Mouse (Mus musculus): ENCODE measurements around the gene Acyp1. TPM values are rescaled to one million over a fixed set of nuclear protein-coding genes. Genes with fewer than 3 reads are reported as not detected.
A peak's percentile ranks its signal among the peaks of the same experiment; 100 is the strongest.

Gene Acyp1
- total RNA-seq, 2 experiments from 2014 or later: 37.9 to 52.7 TPM

DNA sequence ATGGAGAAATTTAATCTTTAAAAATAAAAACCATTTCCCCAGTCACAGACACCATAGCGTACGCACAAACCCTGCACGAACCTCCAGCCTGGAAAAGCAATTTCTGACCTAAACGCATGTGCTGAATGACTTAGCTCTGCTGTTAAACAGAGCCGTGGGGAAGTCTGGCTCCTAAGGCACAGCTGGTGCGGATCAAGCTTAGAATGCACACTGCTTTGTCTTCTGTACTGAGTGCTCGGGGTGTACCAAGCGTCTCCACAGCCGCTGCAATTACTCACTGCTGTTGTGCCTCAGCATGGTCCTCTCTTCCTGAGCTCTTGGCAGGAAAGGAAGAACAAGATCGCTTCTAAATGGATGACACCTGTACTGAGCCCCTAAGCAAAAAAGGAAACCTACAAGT, 25.7 kb downstream of the Acyp1 start:
- no peak overlapping the region for H3K4me3 ChIP-seq
- peak overlapping the region; percentile 28; the same call in 1 of the 2 replicates for H3K27ac ChIP-seq
- TF ChIP-seq CTCF (IDR thresholded peaks at IDR 0.05): no peak
- intact Hi-C loops (cut with DNase I): no loop called here
- DNase-seq: no peak

GRCm38 (mm10) chr12:85257008-85257639, 31.1 kb downstream of the Acyp1 start:
- no peak for TF ChIP-seq CTCF (IDR thresholded peaks at IDR 0.05)
- intact Hi-C loops (cut with DNase I): no loop called here
- DNase-seq: no peak
- Histone ChIP-seq H3K4me3 (no peak overlapping the region), H3K27ac (peak overlapping the region; percentile 55)

GRCm38 (mm10) chr12:85256074-85256751, 32.0 kb downstream of the Acyp1 start:
- no peak overlapping the region for H3K4me3 ChIP-seq
- H3K27ac ChIP-seq: peak overlapping the region; percentile 36; the same call in 1 of the 2 replicates
- DNase-seq: no peak
- TF ChIP-seq CTCF (IDR thresholded peaks at IDR 0.05): no peak
- intact Hi-C loops (cut with DNase I): no loop called here

- no peak for DNase-seq
- intact Hi-C loops (cut with DNase I): no loop called here
- Histone ChIP-seq H3K4me3 (no peak overlapping the region), H3K27ac (no peak overlapping the region)
- TF ChIP-seq CTCF (IDR thresholded peaks at IDR 0.05): no peak
Observed at GRCm38 (mm10) chr12:85252083-85252482, 36.2 kb downstream of the Acyp1 start.

GRCm38 (mm10) chr12:85237553-85237952, 50.7 kb downstream of the Acyp1 start:
- TF ChIP-seq CTCF (IDR thresholded peaks at IDR 0.05): no peak
- intact Hi-C loops (cut with DNase I): no loop called here
- no peak overlapping the region for H3K27ac ChIP-seq

DNA sequence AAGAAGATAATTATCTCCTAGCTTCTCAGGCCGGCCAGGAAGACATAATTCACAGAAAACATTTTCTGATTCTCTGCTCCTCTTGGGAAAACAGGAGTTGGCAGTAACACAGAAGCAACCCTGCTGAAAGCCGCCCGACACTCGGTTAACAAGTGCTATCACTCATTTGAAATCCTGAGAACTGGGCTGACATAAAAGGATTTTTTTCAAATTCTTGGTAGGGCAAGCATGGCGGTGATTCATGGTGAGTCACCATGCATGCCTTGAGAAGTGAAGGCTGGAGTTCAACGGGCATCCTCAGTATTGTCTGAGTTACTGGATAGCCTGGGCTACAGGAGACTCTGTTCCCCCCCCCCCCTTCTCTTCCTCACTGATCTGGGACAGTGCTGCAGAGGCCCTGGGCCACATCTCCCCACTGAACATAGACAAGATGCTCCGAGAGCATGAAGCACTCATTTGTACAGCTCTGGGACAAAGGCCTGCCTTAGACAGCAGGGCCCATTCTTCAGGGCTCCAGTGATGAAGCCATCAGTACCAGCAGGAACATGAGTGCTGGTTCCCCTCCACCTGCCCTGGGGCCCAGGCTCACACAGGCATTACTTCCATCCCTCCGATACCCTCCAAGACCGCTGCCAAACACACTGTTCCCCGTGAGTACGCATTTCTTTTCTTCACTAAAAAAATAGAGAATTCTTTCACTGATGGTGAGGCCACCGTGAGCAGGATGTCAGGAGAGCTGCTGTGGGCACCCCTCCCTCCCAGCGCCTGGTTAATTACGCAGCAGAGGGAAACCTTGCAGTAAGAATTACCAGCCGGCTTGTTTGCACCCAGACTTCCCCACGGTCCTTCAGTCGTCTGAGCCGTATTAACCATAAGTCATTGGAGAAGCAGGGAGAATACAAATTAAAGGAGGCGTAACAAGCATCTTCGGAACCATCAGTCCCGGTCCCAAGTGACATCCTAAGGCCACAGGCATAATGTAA, 54.6 kb downstream of the Acyp1 start:
- TF ChIP-seq CTCF (IDR thresholded peaks at IDR 0.05): no peak
- no peak for DNase-seq
- intact Hi-C loops (cut with DNase I): no loop called here
- no peak overlapping the region for H3K4me3 ChIP-seq
- no peak overlapping the region for H3K27ac ChIP-seq

More at GRCm38 (mm10) chr12:85237553-85237952, 50.7 kb downstream of the Acyp1 start:
- no peak overlapping the region for H3K4me3 ChIP-seq
- DNase-seq: no peak

DNA sequence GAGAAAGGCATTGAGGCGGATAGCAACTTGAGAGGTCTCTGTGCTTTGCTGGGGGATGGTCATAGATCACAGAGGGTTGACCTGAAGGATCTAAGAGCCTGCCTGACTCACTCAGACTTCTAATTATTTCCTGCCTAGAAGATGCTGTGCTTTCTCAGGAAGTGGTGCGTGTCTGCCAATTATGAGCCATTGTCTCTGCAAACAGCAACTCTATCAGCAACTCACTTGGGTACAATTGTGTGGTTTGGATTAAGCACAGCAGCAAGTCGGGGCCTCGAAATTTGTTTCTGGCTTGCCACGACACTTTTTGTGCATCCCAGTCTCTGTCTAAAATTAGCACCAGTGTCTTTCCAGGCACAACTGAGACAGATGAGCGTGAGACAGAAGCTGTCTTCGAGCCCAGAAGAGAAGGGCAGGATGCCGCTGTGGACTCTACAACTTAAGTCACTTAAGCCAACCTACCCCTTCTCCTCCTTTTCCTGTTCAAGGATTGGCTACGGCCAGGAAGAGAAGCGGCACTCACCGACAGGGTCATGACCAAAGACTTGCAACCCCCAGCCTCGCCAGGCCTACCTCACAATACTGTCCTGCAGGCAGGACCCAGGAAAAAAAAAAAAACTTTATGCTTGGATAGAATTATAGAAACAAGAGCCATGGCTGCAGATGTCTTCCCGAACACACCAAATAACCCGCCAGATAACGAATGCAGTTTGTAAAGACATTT, 60.2 kb downstream of the Acyp1 start:
- peak overlapping the region; percentile 18 for H3K4me3 ChIP-seq

GRCm38 (mm10) chr12:85227227-85227626, 61.0 kb downstream of the Acyp1 start:
- peak overlapping the region; percentile 23; the same call in 1 of the 2 replicates for H3K4me3 ChIP-seq
- H3K27ac ChIP-seq: peak overlapping the region; percentile 79

More for the DNA sequence above, 60.2 kb downstream of the Acyp1 start:
- intact Hi-C loops (cut with DNase I): no loop called here
- DNase-seq: no peak
- no peak for TF ChIP-seq CTCF (IDR thresholded peaks at IDR 0.05)
- H3K27ac ChIP-seq: peak overlapping the region; percentile 79

More at GRCm38 (mm10) chr12:85227227-85227626, 61.0 kb downstream of the Acyp1 start:
- TF ChIP-seq CTCF (IDR thresholded peaks at IDR 0.05): no peak
- peak; percentile 78 for DNase-seq
- intact Hi-C loops (cut with DNase I): no loop called here

Small RNA genes lying within 50 kb of the gene (microRNA-seq; reads per million reads assigned to microRNA genes)
- not detected for gene Mir6938

Other genes starting within 250 kb of the Acyp1 start
- gene Prox2, start 177.7 kb downstream of the Acyp1 start, total RNA-seq (2021): 1 to 10 TPM; 1.7 to 3.0 TPM
- 100 to 1,000 TPM; 247 to 365 TPM for gene Dlst, start 177.6 kb downstream of the Acyp1 start, total RNA-seq (2021)
- 1 to 10 TPM in 1 of 2 experiments, under 1 TPM in 1; 0.94 to 1.1 TPM for gene Rps6kl1, start 137.2 kb downstream of the Acyp1 start, total RNA-seq (2021)
- gene Pgf, start 110.6 kb downstream of the Acyp1 start, total RNA-seq (2021): 1 to 10 TPM; 1.5 to 1.8 TPM
- 10 to 100 TPM; 56.1 to 63.1 TPM for gene Eif2b2, start 69.0 kb downstream of the Acyp1 start, total RNA-seq (2021)
- 10 to 100 TPM in 1 of 2 experiments, 1 to 10 TPM in 1; 8.9 to 10.6 TPM for gene Mlh3, start 17.8 kb downstream of the Acyp1 start, total RNA-seq (2021)
- gene Zc2hc1c, start 153 bp upstream of the Acyp1 start, total RNA-seq (2021): 1 to 10 TPM in 1 of 2 experiments, under 1 TPM in 1; 0.95 to 1.7 TPM
- 100 to 1,000 TPM in 1 of 2 experiments, 10 to 100 TPM in 1; 99.2 to 131 TPM for gene Nek9, start 50.9 kb upstream of the Acyp1 start, total RNA-seq (2021)
- gene Tmed10, start 86.4 kb upstream of the Acyp1 start, total RNA-seq (2021): 100 to 1,000 TPM; 112 to 123 TPM
- 1 to 10 TPM; 3.6 to 8.7 TPM for gene Fos, start 185.5 kb upstream of the Acyp1 start, total RNA-seq (2021)

Data from gastrocnemius, adult 2 months (tissue).